Mouse (Mus musculus) olfactory bulb, adult 2 months (tissue): ENCODE measurements around the gene Ly6g5c.

Source experiments
- CTCF ChIP-seq: fragments of 200-500 bp; IDR thresholded peaks from 2 replicates; pipeline ENCODE4 v1.5.1; 2012; ENCODE audit warnings: low read depth, mild to moderate bottlenecking, low read length, moderate library complexity; ENCODE audit not compliant: insufficient read depth
- POLR2A ChIP-seq: fragments of 200-500 bp; IDR thresholded peaks from 2 replicates; pipeline ENCODE4 v1.6.1; 2012; ENCODE audit warnings: mild to moderate bottlenecking, low read depth, low read length, moderate library complexity; ENCODE audit not compliant: insufficient read depth

DNA sequence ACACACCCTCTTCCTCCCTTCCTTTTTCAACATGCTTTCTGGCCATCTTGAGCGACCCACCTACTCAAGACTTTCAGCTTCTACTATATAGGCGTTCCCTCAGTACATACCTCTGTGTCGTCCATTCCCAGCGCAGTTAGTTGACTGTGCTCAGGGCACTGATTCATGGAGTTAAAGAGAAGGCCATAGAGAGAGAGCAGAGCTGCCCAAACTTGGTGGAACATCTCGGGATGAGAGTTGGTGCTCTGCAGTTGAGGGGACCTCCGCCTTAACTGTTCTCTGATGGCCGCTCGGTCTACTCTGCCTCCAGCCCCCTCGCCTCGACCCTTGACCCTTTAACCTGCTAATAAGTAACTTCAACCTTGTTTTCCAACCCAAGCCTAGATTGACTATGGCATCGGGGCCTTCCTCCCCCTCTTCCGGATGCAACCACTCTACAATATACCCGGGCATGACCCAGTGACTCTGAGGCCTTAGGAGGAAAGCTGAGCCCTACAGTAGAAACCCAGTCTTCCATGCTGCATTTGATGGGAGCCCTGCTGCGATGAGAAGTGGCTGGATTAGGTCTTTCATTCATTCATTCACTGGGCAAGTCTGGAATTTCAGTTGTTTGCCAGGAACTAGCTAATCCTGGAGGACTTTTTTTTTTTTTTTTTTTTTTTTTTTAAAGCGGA, 23.6 kb downstream of the Ly6g5c start, which contains the start of gene Apom:
- TF ChIP-seq POLR2A (no peak), CTCF (no peak)
